Mouse (Mus musculus): ENCODE results near the gene Adgra1. TPM values are rescaled to one million over a fixed set of nuclear protein-coding genes. Genes with fewer than 3 reads are reported as not detected.

Adgra1 gene
- total RNA-seq, 2 experiments from 2014 or later = not detected

DNA sequence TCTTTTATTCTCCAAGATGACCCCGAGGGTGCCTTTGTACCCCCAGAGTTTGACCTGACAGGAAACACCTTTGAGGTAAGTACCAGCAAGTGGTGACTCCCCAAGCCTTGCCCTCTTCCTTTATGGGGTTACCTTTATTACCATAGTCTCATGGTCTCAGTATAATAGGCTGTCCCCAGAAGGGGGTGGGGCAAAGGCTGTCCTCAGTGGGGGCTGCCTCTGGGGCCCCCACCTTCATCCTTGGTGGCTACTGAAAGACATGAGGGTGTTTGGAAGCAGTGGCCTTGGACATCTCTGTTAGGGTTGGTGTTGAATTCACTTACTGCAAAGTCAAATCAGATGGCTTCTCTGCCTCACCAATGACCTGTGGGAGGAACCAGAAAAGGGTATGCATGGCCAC, 68.0 kb downstream of the Adgra1 start:
- ATAC-seq (ENCODE audit: poor library complexity, severe bottlenecking) = no peak

DNA sequence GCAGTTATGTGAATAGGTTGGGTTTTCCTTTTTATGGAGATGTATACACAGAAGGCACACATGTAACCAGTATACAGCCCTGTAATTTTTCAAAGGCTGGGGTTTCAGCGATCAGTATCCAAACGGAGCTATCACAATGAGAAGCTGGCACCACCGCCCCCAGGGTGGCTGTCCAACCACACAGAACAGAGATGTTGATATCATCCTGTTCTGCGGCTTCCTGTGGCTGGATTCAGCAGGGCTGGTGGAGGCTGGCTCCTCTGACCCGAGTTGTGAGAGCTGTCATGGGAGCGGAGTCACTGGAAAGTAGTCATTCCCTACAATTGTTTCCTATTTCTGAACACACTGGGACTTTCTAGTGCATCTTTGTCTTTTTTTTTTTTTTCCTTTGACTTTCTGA, 71.3 kb downstream of the Adgra1 start:
- ATAC-seq (ENCODE audit: poor library complexity, severe bottlenecking) = no peak

GRCm38 (mm10) chr7:139905661-139906060, 71.7 kb downstream of the Adgra1 start:
- ATAC-seq (ENCODE audit: poor library complexity, severe bottlenecking) = peak; percentile 56; the same call in 1 of the 2 replicates

DNA sequence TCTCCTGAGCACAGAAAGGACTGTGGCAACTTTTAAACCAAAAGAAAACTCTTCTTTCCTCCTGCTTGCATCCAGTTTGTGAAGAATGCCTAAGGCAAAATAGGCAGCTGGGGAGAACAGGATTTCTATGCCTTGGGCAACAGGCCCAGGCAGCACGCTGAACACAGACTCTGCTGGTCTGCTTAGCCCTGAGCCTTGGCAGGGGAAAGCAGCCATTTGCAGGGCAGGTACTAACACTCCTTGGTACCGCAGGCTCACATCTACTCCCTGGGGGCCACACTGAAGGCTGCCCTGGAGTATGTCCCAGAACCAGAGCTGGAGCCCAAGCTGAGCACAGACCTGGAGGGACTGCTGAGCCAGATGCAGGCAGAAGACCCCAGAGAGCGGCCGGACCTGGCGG, 74.2 kb downstream of the Adgra1 start:
- no peak for ATAC-seq (ENCODE audit: poor library complexity, severe bottlenecking)

DNA sequence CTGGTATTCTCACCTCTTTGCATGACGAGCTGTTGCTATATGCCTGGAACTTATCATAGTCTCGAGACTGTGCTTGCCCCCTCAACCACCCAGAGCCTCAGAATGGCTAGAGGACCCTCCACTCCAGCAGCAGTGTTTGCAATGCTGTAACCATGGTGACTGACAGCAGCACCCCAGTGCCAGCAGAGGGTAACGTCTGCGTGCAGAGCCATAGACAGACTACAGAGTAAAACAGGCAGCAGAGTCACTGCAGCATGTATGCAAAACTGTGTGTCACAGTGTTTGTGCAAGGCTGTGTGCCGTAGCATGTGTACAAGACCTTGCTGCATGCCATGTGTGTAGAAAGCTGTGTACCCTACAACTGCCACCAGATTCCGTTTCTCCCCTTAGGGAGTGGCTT, 75.5 kb downstream of the Adgra1 start:
- no peak for ATAC-seq (ENCODE audit: poor library complexity, severe bottlenecking)

- no peak for ATAC-seq (ENCODE audit: poor library complexity, severe bottlenecking)
Measured at GRCm38 (mm10) chr7:139910204-139910835, 76.3 kb downstream of the Adgra1 start.

DNA sequence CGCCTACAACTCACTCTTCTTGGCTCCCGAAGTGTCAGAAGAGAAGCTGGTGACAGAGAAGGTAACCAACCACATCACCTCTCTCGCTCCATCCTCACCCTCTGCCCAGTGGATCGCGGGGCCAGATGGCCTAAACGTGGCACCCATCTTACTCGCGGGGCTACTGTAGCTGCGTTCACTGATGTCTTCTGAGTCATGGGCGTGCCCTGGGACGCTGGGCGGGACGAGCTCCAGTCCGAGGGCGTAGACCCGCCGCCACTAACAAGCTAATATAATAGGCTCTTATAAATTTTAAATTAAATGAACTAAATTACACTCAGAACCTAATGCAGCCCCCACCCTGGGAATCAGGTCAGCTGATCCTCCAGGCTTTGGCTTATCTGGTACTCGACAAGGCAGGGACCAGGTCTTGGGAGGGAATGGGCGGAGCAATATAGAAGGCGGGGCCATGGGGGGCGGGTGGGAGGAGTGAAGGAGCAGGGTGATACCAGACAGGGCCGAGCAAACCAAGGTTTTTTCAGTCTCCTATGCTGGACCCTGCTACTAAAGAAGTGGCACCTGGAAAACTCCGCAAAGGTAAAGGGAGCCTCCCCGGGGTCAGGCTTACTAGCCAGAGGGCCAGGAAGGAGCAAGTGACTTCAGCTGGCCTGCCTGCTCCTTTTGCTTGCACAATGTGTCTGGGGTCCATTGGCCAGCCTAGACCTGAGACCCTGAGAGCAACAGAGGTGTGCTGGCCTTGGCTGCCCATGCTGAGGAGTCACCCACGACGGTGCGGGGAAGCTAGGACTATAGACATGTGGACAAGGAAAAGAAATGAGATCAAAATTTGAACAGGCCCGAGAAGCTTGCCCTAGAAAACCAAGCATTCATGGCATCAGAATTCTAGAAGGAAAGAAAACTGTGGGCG, 80.4 kb downstream of the Adgra1 start:
- ATAC-seq (ENCODE audit: poor library complexity, severe bottlenecking) = no peak

DNA sequence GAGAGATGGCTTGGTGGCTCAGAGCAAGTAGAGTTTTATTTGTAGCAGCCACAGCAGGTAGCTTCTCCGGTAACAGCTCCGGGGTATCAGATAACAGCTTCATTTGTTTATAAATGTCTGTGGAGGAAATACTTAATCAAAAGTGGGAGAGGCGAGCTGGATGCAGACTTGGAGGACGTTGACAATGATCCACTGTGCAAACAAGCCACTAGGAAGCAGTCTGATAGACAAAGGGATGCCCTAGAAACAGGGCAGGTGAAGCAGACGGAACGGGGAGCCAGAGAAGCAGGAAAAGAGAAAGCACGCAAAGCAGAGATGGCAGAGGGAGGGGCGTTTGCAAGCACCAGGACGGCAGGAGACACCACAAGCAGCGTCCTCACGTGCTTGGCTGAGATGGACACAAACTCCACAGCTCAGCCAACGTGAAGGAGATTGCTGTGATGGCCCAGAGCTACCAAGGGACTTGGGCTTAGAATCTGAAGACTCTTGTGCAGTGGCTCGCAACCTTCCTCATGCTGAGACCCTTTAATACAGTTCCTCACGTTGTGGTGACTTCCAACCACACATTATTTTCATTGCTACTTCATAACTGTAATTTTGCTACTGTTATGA, 81.8 kb downstream of the Adgra1 start:
- ATAC-seq (ENCODE audit: poor library complexity, severe bottlenecking) = no peak

GRCm38 (mm10) chr7:139916345-139916744, 82.4 kb downstream of the Adgra1 start:
- ATAC-seq (ENCODE audit: poor library complexity, severe bottlenecking) = no peak

GRCm38 (mm10) chr7:139918262-139918661, 84.3 kb downstream of the Adgra1 start:
- ATAC-seq (ENCODE audit: poor library complexity, severe bottlenecking) = no peak

Other genes starting within 250 kb of the Adgra1 start
- gene Cfap46, start 150.4 kb upstream of the Adgra1 start, total RNA-seq (2015) = not detected in 2 replicates
- not detected in 2 replicates for gene Cfap46, start 150.4 kb upstream of the Adgra1 start, total RNA-seq (2017)
- not detected in 2 replicates for gene Kndc1, start 60.5 kb downstream of the Adgra1 start, total RNA-seq (2015)
- 0.04 TPM in 1 of 2 replicates, not detected in the other for gene Kndc1, start 60.5 kb downstream of the Adgra1 start, total RNA-seq (2017)
- gene Utf1, start 109.6 kb downstream of the Adgra1 start, total RNA-seq (2015) = not detected in 2 replicates
- gene Utf1, start 109.6 kb downstream of the Adgra1 start, total RNA-seq (2017) = not detected in 2 replicates
- 1.1 and 1.2 TPM in 2 replicates for gene 6430531B16Rik, start 144.6 kb downstream of the Adgra1 start, total RNA-seq (2015)
- 0.89 and 2.3 TPM in 2 replicates for gene 6430531B16Rik, start 144.6 kb downstream of the Adgra1 start, total RNA-seq (2017)
- gene Adam8, start 158.4 kb downstream of the Adgra1 start, total RNA-seq (2015) = 35.0 and 43.7 TPM in 2 replicates
- gene Adam8, start 158.4 kb downstream of the Adgra1 start, total RNA-seq (2017) = 39.3 and 51.1 TPM in 2 replicates
- gene Zfp511, start 202.2 kb downstream of the Adgra1 start, total RNA-seq (2015) = 32.2 and 34.0 TPM in 2 replicates
- 19.9 and 22.8 TPM in 2 replicates for gene Zfp511, start 202.2 kb downstream of the Adgra1 start, total RNA-seq (2017)
- gene Tubgcp2, start 202.5 kb downstream of the Adgra1 start, total RNA-seq (2015) = 17.8 and 18.8 TPM in 2 replicates
- 29.7 and 36.7 TPM in 2 replicates for gene Tubgcp2, start 202.5 kb downstream of the Adgra1 start, total RNA-seq (2017)
- not detected in 2 replicates for gene Msx3, start 214.9 kb downstream of the Adgra1 start, total RNA-seq (2015)
- not detected in 2 replicates for gene Msx3, start 214.9 kb downstream of the Adgra1 start, total RNA-seq (2017)
- not detected in 2 replicates for gene Caly, start 248.4 kb downstream of the Adgra1 start, total RNA-seq (2015)
- gene Caly, start 248.4 kb downstream of the Adgra1 start, total RNA-seq (2017) = not detected in 2 replicates